Mouse (Mus musculus): ENCODE measurements around the gene Surf4.

- TF ChIP-seq POLR2A (IDR thresholded peaks at IDR 0.05; ENCODE audit: borderline replicate concordance, extremely low read depth, insufficient read depth, insufficient read length, poor library complexity, severe bottlenecking) (no peak), CTCF (IDR thresholded peaks at IDR 0.05; ENCODE audit: borderline replicate concordance, extremely low read depth, insufficient read depth, insufficient read length) (no peak)
Measured at GRCm38 (mm10) chr2:26927745-26928476, 5.8 kb downstream of the Surf4 start.

Data from brain, embryonic 14.5 days (tissue).